Mouse (Mus musculus): Measurements from ENCODE around the gene Acvr2b. TPM values are rescaled to one million over a fixed set of nuclear protein-coding genes. Genes with fewer than 3 reads are reported as not detected.
A peak's percentile ranks its signal among the peaks of the same experiment; 100 is the strongest.

Gene Acvr2b
- polyA plus RNA-seq, 1 experiment from 2014 or later, result 57.4 TPM

- H3K36me3 ChIP-seq (ENCODE audit: control insufficient read depth, insufficient read depth, low read length), result no peaks in the 10 kb centered on the region
- no peaks in the 10 kb centered on the region for H3K9me3 ChIP-seq (ENCODE audit: control insufficient read depth, low read length)
- WGBS, result 8% methylated on average over 7 of the region's 7 CpGs
- ATAC-seq (ENCODE audit: low FRiP score, low TSS enrichment), result peak; percentile 1; the same call in 1 of the 2 replicates
- no peaks in the 10 kb centered on the region for H3K27me3 ChIP-seq (ENCODE audit: control insufficient read depth, insufficient read depth, low read length)
- H3K4me2 ChIP-seq (replicated peaks; ENCODE audit: low read depth, low read length), result peak overlapping the region; percentile 62
- H3K4me1 ChIP-seq (ENCODE audit: control insufficient read depth, insufficient read depth, low read length), result peaks cover 13% of the 10 kb centered on the region
- peak overlapping the region; percentile 92 for H3K4me3 ChIP-seq (ENCODE audit: low read length)
- no peak overlapping the region for H3K27ac ChIP-seq (ENCODE audit: low read depth, low read length)
- peak overlapping the region; percentile 99 for H3K9ac ChIP-seq (ENCODE audit: low read depth, low read length)
Observed at GRCm38 (mm10) chr9:119401351-119401750, 567 bp upstream of the Acvr2b start.

GRCm38 (mm10) chr9:119402253-119403235, 626 bp downstream of the Acvr2b start:
- WGBS, result under 1% methylated on average over 114 of the region's 127 CpGs
- peak overlapping the region; percentile 99 for H3K9ac ChIP-seq (ENCODE audit: low read depth, low read length)
- H3K27me3 ChIP-seq (ENCODE audit: control insufficient read depth, insufficient read depth, low read length), result no peaks in the 10 kb centered on the region
- H3K27ac ChIP-seq (ENCODE audit: low read depth, low read length), result peak overlapping the region; percentile 97
- H3K4me2 ChIP-seq (replicated peaks; ENCODE audit: low read depth, low read length), result peak overlapping the region; percentile 94
- peaks cover 18% of the 10 kb centered on the region for H3K4me1 ChIP-seq (ENCODE audit: control insufficient read depth, insufficient read depth, low read length)
- H3K9me3 ChIP-seq (ENCODE audit: control insufficient read depth, low read length), result no peaks in the 10 kb centered on the region
- no peaks in the 10 kb centered on the region for H3K36me3 ChIP-seq (ENCODE audit: control insufficient read depth, insufficient read depth, low read length)
- peak overlapping the region; percentile 92 for H3K4me3 ChIP-seq (ENCODE audit: low read length)
- ATAC-seq (ENCODE audit: low FRiP score, low TSS enrichment), result peak; percentile 7

GRCm38 (mm10) chr9:119403236-119403641, 1.3 kb downstream of the Acvr2b start:
- Histone ChIP-seq H3K4me3 (ENCODE audit: low read length) (peak overlapping the region; percentile 92), H3K9me3 (ENCODE audit: control insufficient read depth, low read length) (no peaks in the 10 kb centered on the region), H3K36me3 (ENCODE audit: control insufficient read depth, insufficient read depth, low read length) (no peaks in the 10 kb centered on the region), H3K27ac (ENCODE audit: low read depth, low read length) (peak overlapping the region; percentile 97), H3K4me2 (replicated peaks; ENCODE audit: low read depth, low read length) (peak overlapping the region; percentile 94), H3K4me1 (ENCODE audit: control insufficient read depth, insufficient read depth, low read length) (peaks cover 23% of the 10 kb centered on the region), H3K9ac (ENCODE audit: low read depth, low read length) (peak overlapping the region; percentile 99), H3K27me3 (ENCODE audit: control insufficient read depth, insufficient read depth, low read length) (no peaks in the 10 kb centered on the region)
- WGBS, result under 1% methylated on average over 26 of the region's 26 CpGs
- ATAC-seq (ENCODE audit: low FRiP score, low TSS enrichment), result peak; percentile 17; the same call in 1 of the 2 replicates

- peak overlapping the region; percentile 94 for H3K4me2 ChIP-seq (replicated peaks; ENCODE audit: low read depth, low read length)
- H3K9ac ChIP-seq (ENCODE audit: low read depth, low read length), result peak overlapping the region; percentile 99; the same call in 1 of the 2 replicates
- ATAC-seq (ENCODE audit: low FRiP score, low TSS enrichment), result no peak
- 72% methylated on average over 5 of the region's 5 CpGs for WGBS
- peak overlapping the region; percentile 92 for H3K4me3 ChIP-seq (ENCODE audit: low read length)
- H3K27me3 ChIP-seq (ENCODE audit: control insufficient read depth, insufficient read depth, low read length), result no peaks in the 10 kb centered on the region
- H3K4me1 ChIP-seq (ENCODE audit: control insufficient read depth, insufficient read depth, low read length), result peaks cover 31% of the 10 kb centered on the region
- no peaks in the 10 kb centered on the region for H3K9me3 ChIP-seq (ENCODE audit: control insufficient read depth, low read length)
- no peak overlapping the region for H3K27ac ChIP-seq (ENCODE audit: low read depth, low read length)
- H3K36me3 ChIP-seq (ENCODE audit: control insufficient read depth, insufficient read depth, low read length), result no peaks in the 10 kb centered on the region
Observed at GRCm38 (mm10) chr9:119404090-119404489, 2.2 kb downstream of the Acvr2b start.

GRCm38 (mm10) chr9:119407884-119408283, 6.0 kb downstream of the Acvr2b start:
- H3K4me1 ChIP-seq (ENCODE audit: control insufficient read depth, insufficient read depth, low read length), result peaks cover 42% of the 10 kb centered on the region
- H3K27me3 ChIP-seq (ENCODE audit: control insufficient read depth, insufficient read depth, low read length), result no peaks in the 10 kb centered on the region
- peaks cover 16% of the 10 kb centered on the region; the same call in 1 of the 2 replicates for H3K9me3 ChIP-seq (ENCODE audit: control insufficient read depth, low read length)
- H3K36me3 ChIP-seq (ENCODE audit: control insufficient read depth, insufficient read depth, low read length), result peaks cover 2% of the 10 kb centered on the region; the same call in 1 of the 2 replicates
- peak overlapping the region; percentile 23; the same call in 1 of the 2 replicates for H3K4me2 ChIP-seq (replicated peaks; ENCODE audit: low read depth, low read length)
- ATAC-seq (ENCODE audit: low FRiP score, low TSS enrichment), result peak; percentile 32; the same call in 1 of the 2 replicates
- 0 out of 2 replicates have a peak overlapping the region, but pooled peaks have one; percentile 5 for H3K4me3 ChIP-seq (ENCODE audit: low read length)
- WGBS, result 38% methylated on average over 15 of the region's 15 CpGs
- peak overlapping the region; percentile 56; the same call in 1 of the 2 replicates for H3K27ac ChIP-seq (ENCODE audit: low read depth, low read length)
- H3K9ac ChIP-seq (ENCODE audit: low read depth, low read length), result no peak overlapping the region

- H3K27ac ChIP-seq (ENCODE audit: low read depth, low read length), result peak overlapping the region; percentile 65; the same call in 1 of the 2 replicates
- H3K4me3 ChIP-seq (ENCODE audit: low read length), result no peak overlapping the region
- no peaks in the 10 kb centered on the region for H3K27me3 ChIP-seq (ENCODE audit: control insufficient read depth, insufficient read depth, low read length)
- peaks cover 2% of the 10 kb centered on the region; the same call in 1 of the 2 replicates for H3K36me3 ChIP-seq (ENCODE audit: control insufficient read depth, insufficient read depth, low read length)
- ATAC-seq (ENCODE audit: low FRiP score, low TSS enrichment), result no peak; the same call in 1 of the 2 replicates
- no peak overlapping the region for H3K4me2 ChIP-seq (replicated peaks; ENCODE audit: low read depth, low read length)
- peaks cover 36% of the 10 kb centered on the region for H3K4me1 ChIP-seq (ENCODE audit: control insufficient read depth, insufficient read depth, low read length)
- WGBS, result 58% methylated on average over 11 of the region's 11 CpGs
- H3K9me3 ChIP-seq (ENCODE audit: control insufficient read depth, low read length), result peaks cover 22% of the 10 kb centered on the region; the same call in 1 of the 2 replicates
- H3K9ac ChIP-seq (ENCODE audit: low read depth, low read length), result peak overlapping the region; percentile 13; the same call in 1 of the 2 replicates
Observed at GRCm38 (mm10) chr9:119408898-119409664, 7.2 kb downstream of the Acvr2b start.

DNA sequence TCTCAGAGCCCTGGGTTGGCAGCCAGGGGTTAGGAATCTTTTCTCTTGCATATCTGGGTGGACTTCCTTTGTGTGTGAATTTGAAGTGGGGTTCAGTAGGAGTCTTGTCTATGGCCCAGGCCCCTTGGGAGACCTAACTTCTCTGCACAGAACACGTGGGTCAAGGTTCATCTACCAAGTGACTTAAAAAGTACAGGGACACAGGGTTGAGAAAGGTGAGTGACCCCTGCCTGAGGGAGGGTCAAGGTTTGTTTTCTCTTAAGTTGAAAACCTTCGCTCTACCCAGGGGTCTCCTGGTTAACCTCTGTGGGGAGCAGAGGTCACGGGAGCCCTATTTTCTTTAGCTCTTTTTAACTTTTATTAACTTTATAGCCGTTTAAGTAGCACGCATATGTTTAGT, 7.9 kb downstream of the Acvr2b start:
- Histone ChIP-seq H3K4me1 (ENCODE audit: control insufficient read depth, insufficient read depth, low read length) (peaks cover 33% of the 10 kb centered on the region), H3K27me3 (ENCODE audit: control insufficient read depth, insufficient read depth, low read length) (no peaks in the 10 kb centered on the region), H3K4me2 (replicated peaks; ENCODE audit: low read depth, low read length) (no peak overlapping the region), H3K9ac (ENCODE audit: low read depth, low read length) (no peak overlapping the region), H3K27ac (ENCODE audit: low read depth, low read length) (peak overlapping the region; percentile 65; the same call in 1 of the 2 replicates), H3K36me3 (ENCODE audit: control insufficient read depth, insufficient read depth, low read length) (peaks cover 2% of the 10 kb centered on the region; the same call in 1 of the 2 replicates), H3K4me3 (ENCODE audit: low read length) (no peak overlapping the region), H3K9me3 (ENCODE audit: control insufficient read depth, low read length) (peaks cover 22% of the 10 kb centered on the region; the same call in 1 of the 2 replicates)
- WGBS, result 21% methylated on average over 5 of the region's 5 CpGs
- ATAC-seq (ENCODE audit: low FRiP score, low TSS enrichment), result no peak

DNA sequence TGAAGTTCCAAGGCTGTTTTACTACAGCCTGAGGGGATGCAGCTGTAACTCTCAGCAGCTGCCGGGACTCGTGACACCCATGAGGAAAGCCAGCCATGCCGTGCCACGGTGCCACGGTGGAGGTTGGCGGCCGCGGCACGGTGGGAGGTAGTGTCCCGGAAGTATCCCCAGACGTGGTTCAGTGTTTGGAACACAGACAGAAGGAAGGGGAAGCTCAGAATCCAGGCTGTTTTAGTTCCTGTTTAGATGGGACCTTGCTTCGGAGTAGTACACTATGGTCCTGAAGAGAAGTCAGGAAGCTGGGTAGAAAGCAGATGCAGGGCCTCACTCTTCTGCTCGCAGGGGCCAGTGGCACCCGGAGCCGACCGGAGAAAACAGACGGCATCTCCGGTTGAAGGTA, 16.1 kb downstream of the Acvr2b start:
- ATAC-seq (ENCODE audit: low FRiP score, low TSS enrichment), result no peak
- 69% methylated on average over 18 of the region's 18 CpGs for WGBS
- H3K4me2 ChIP-seq (replicated peaks; ENCODE audit: low read depth, low read length), result no peak overlapping the region
- H3K9me3 ChIP-seq (ENCODE audit: control insufficient read depth, low read length), result peaks cover 4% of the 10 kb centered on the region; the same call in 1 of the 2 replicates
- H3K4me1 ChIP-seq (ENCODE audit: control insufficient read depth, insufficient read depth, low read length), result 0 out of 2 replicates have a peak, but pooled peaks cover 5% of the 10 kb centered on the region
- H3K36me3 ChIP-seq (ENCODE audit: control insufficient read depth, insufficient read depth, low read length), result no peaks in the 10 kb centered on the region
- no peak overlapping the region for H3K9ac ChIP-seq (ENCODE audit: low read depth, low read length)
- peak overlapping the region; percentile 55; the same call in 1 of the 2 replicates for H3K27ac ChIP-seq (ENCODE audit: low read depth, low read length)
- no peak overlapping the region for H3K4me3 ChIP-seq (ENCODE audit: low read length)
- H3K27me3 ChIP-seq (ENCODE audit: control insufficient read depth, insufficient read depth, low read length), result no peaks in the 10 kb centered on the region

Measured in kidney, embryonic 14.5 days (tissue).